Mouse (Mus musculus) hindbrain, embryonic 11.5 days (tissue): Measurements from ENCODE around the gene Sds. TPM values are rescaled to one million over a fixed set of nuclear protein-coding genes. Genes with fewer than 3 reads are reported as not detected.

Experiments used
- ATAC-seq: fragments of 200-750 bp; cut with Nextera tagmentation; 2 replicates; pipeline ENCODE4 v1.8.0; 2017; ENCODE audit warnings: mild to moderate bottlenecking, moderate TSS enrichment, moderate library complexity; ENCODE audit not compliant: low FRiP score
- DNase-seq: peaks from one replicate; pipeline ENCODE4 v3.0.0-alpha.2; 2015; ENCODE audit warnings: low spot score
- H3K27ac ChIP-seq: fragments of 300-500 bp; sonication (generic); 2 replicates; pipeline ENCODE4 v1.5.1; 2014; ENCODE audit warnings: mild to moderate bottlenecking, low read depth, low read length
- H3K27me3 ChIP-seq: fragments of 300-500 bp; sonication (generic); 2 replicates; pipeline ENCODE4 v1.6.1; 2014; ENCODE audit warnings: mild to moderate bottlenecking, low read length, moderate library complexity, mixed read lengths; ENCODE audit not compliant: control insufficient read depth, insufficient read depth
- H3K36me3 ChIP-seq: fragments of 300-500 bp; sonication (generic); 2 replicates; pipeline ENCODE4 v1.6.1; 2014; ENCODE audit warnings: mild to moderate bottlenecking, low read length, moderate library complexity, mixed read lengths; ENCODE audit not compliant: control insufficient read depth, insufficient read depth
- H3K4me1 ChIP-seq: fragments of 300-500 bp; sonication (generic); replicated peaks from 2 replicates; pipeline ENCODE4 v1.6.1; 2014; ENCODE audit warnings: low read length, mixed read lengths; ENCODE audit not compliant: control insufficient read depth, insufficient read depth
- H3K4me2 ChIP-seq: fragments of 300-500 bp; sonication (generic); replicated peaks from 2 replicates; pipeline ENCODE4 v1.6.1; 2014; ENCODE audit warnings: mild to moderate bottlenecking, low read depth, low read length
- H3K4me3 ChIP-seq: fragments of 300-500 bp; sonication (generic); 2 replicates; pipeline ENCODE4 v1.5.1; 2014; ENCODE audit warnings: low read depth, low read length
- H3K9ac ChIP-seq: fragments of 300-500 bp; sonication (generic); 2 replicates; pipeline ENCODE4 v1.6.1; 2014; ENCODE audit warnings: low read depth, low read length
- H3K9me3 ChIP-seq: fragments of 300-500 bp; sonication (generic); 2 replicates; pipeline ENCODE4 v1.6.1; 2016; ENCODE audit warnings: low read length; ENCODE audit not compliant: control insufficient read depth
- WGBS: fragments of 180-500 bp; shearing (Covaris S2); extraction: QIAGEN DNeasy Blood & Tissue Kit; methylation state at CpG from one replicate; pipeline ENCODE4 v1.1.7; 2014; 5-methylcytosine and 5-hydroxymethylcytosine counted together
- polyA plus RNA-seq: library from polyadenylated mRNA; unstranded; fragments of >200 nt; fragmentation: Nextera tagmentation; extraction: Ambion mirVana; gene quantifications from 2 replicates; pipeline ENCODE4 v1.2.1, GENCODE M21; 2014

Sds gene
- polyA plus RNA-seq, 1 experiment from 2014 or later, result not detected

GRCm38 (mm10) chr5:120502147-120502621 lies 25.9 kb downstream of the Sds start:
- Histone ChIP-seq H3K4me1 (peaks cover 4% of the 10 kb centered on the region), H3K27ac (no peak overlapping the region), H3K36me3 (no peaks in the 10 kb centered on the region), H3K9ac (peak overlapping the region; percentile 90), H3K9me3 (no peaks in the 10 kb centered on the region), H3K4me2 (peak overlapping the region; percentile 96), H3K4me3 (peak overlapping the region; percentile 93; the same call in 1 of the 2 replicates), H3K27me3 (no peaks in the 10 kb centered on the region)
- ATAC-seq (no peak), DNase-seq (no peak)
- 67% methylated on average over 9 of the region's 9 CpGs for WGBS

- no peak for ATAC-seq
- Histone ChIP-seq H3K4me1 (peaks cover 4% of the 10 kb centered on the region), H3K27me3 (no peaks in the 10 kb centered on the region), H3K27ac (no peak overlapping the region), H3K4me2 (peak overlapping the region; percentile 96), H3K4me3 (peak overlapping the region; percentile 93), H3K9ac (peak overlapping the region; percentile 90), H3K9me3 (no peaks in the 10 kb centered on the region), H3K36me3 (no peaks in the 10 kb centered on the region)
- 10% methylated on average over 12 of the region's 12 CpGs for WGBS
- no peak for DNase-seq
These were observed 26.4 kb downstream of the Sds start for GRCm38 (mm10) chr5:120502675-120503143.

GRCm38 (mm10) chr5:120503144-120503795 lies 26.9 kb downstream of the Sds start, which contains the start of gene Plbd2:
TSS of gene Plbd2 (minus strand) at chr5:120503625.
- 0 out of 2 replicates have a peak within 1 kb of the TSS, but pooled peaks have one; percentile 47 for H3K27ac ChIP-seq

GRCm38 (mm10) chr5:120505368-120505767 lies 29.0 kb downstream of the Sds start:
- 24% methylated on average over 16 of the region's 16 CpGs for WGBS
- Histone ChIP-seq H3K4me2 (no peak overlapping the region; the same call in 1 of the 2 replicates), H3K36me3 (no peaks in the 10 kb centered on the region), H3K9me3 (no peaks in the 10 kb centered on the region), H3K4me1 (peaks cover 4% of the 10 kb centered on the region), H3K9ac (no peak overlapping the region), H3K27ac (no peak overlapping the region), H3K4me3 (no peak overlapping the region), H3K27me3 (no peaks in the 10 kb centered on the region; the same call in 1 of the 2 replicates)
- DNase-seq (peak; percentile 82), ATAC-seq (no peak)

More at GRCm38 (mm10) chr5:120503144-120503795, 26.9 kb downstream of the Sds start, which contains the start of gene Plbd2:
- DNase-seq, result peak; percentile 97
- under 1% methylated on average over 51 of the region's 55 CpGs for WGBS
- Histone ChIP-seq H3K4me1 (peaks cover 4% of the 10 kb centered on the region), H3K27me3 (no peaks in the 10 kb centered on the region), H3K4me2 (peak within 1 kb of the TSS; percentile 96), H3K9me3 (no peaks in the 10 kb centered on the region), H3K36me3 (no peaks in the 10 kb centered on the region), H3K9ac (peak within 1 kb of the TSS; percentile 90), H3K4me3 (peak within 1 kb of the TSS; percentile 93)
- peak; percentile 66 for ATAC-seq

GRCm38 (mm10) chr5:120505781-120506180 lies 29.5 kb downstream of the Sds start:
- 70% methylated on average over 9 of the region's 9 CpGs for WGBS
- Histone ChIP-seq H3K9ac (no peak overlapping the region), H3K4me1 (peaks cover 4% of the 10 kb centered on the region), H3K27ac (no peak overlapping the region), H3K4me3 (no peak overlapping the region), H3K36me3 (no peaks in the 10 kb centered on the region), H3K27me3 (no peaks in the 10 kb centered on the region; the same call in 1 of the 2 replicates), H3K9me3 (no peaks in the 10 kb centered on the region), H3K4me2 (no peak overlapping the region; the same call in 1 of the 2 replicates)
- ATAC-seq (no peak), DNase-seq (no peak)

- DNase-seq, result no peak
These were observed 30.2 kb downstream of the Sds start for GRCm38 (mm10) chr5:120506490-120506889.

GRCm38 (mm10) chr5:120507311-120507710 lies 31.0 kb downstream of the Sds start:
- ATAC-seq (no peak), DNase-seq (no peak)
- no peak overlapping the region for H3K27ac ChIP-seq
- H3K4me2 ChIP-seq, result no peak overlapping the region
- no peak overlapping the region for H3K9ac ChIP-seq
- no peaks in the 10 kb centered on the region for H3K36me3 ChIP-seq
- whole genome bisulfite sequencing, result 55% methylated on average over 4 of the region's 4 CpGs
- H3K27me3 ChIP-seq, result peaks cover 2% of the 10 kb centered on the region
- H3K4me1 ChIP-seq, result peaks cover 6% of the 10 kb centered on the region
- H3K4me3 ChIP-seq, result no peak overlapping the region
- H3K9me3 ChIP-seq, result no peaks in the 10 kb centered on the region

More at GRCm38 (mm10) chr5:120506490-120506889, 30.2 kb downstream of the Sds start:
- 76% methylated on average over 9 of the region's 9 CpGs for WGBS
- Histone ChIP-seq H3K36me3 (no peaks in the 10 kb centered on the region), H3K27ac (no peak overlapping the region), H3K9me3 (no peaks in the 10 kb centered on the region), H3K4me3 (no peak overlapping the region), H3K27me3 (peaks cover under 1% of the 10 kb centered on the region), H3K9ac (no peak overlapping the region), H3K4me1 (peaks cover 7% of the 10 kb centered on the region), H3K4me2 (no peak overlapping the region)
- ATAC-seq, result no peak

GRCm38 (mm10) chr5:120510982-120511642 lies 34.8 kb downstream of the Sds start, which contains the start of gene Slc8b1:
TSS of gene Slc8b1 (plus strand) at chr5:120511168.
- Histone ChIP-seq H3K27me3 (peaks cover 2% of the 10 kb centered on the region), H3K4me2 (peak within 1 kb of the TSS; percentile 54), H3K9me3 (no peaks in the 10 kb centered on the region), H3K9ac (0 out of 2 replicates have a peak within 1 kb of the TSS, but pooled peaks have one; percentile 8), H3K27ac (no peak within 1 kb of the TSS), H3K4me3 (peak within 1 kb of the TSS; percentile 42), H3K36me3 (no peaks in the 10 kb centered on the region), H3K4me1 (peaks cover 7% of the 10 kb centered on the region)
- 1% methylated on average over 34 of the region's 36 CpGs for WGBS
- DNase-seq (peak; percentile 95), ATAC-seq (peak; percentile 89)
